Mouse (Mus musculus): ENCODE measurements at regions not wholly inside any gene's neighbourhood (a gene's known extent, or its start where the extent isn't known, plus 50 kb on each side); places are given as distances from the start of the nearest gene placed in this dataset.

- no peak for DNase-seq
- Histone ChIP-seq H3K36me3 (ENCODE audit: control insufficient read depth, insufficient read depth, low read length) (no peaks in the 10 kb centered on the region), H3K27ac (no peak overlapping the region), H3K4me1 (ENCODE audit: control insufficient read depth, insufficient read depth, low read length) (peaks cover 1% of the 10 kb centered on the region), H3K27me3 (ENCODE audit: control insufficient read depth, insufficient read depth, low read length) (no peaks in the 10 kb centered on the region; the same call in 1 of the 2 replicates), H3K79me2 (replicated peaks; ENCODE audit: control insufficient read depth, insufficient read depth, low read length) (no peaks in the 10 kb centered on the region), H3K9ac (ENCODE audit: low read depth, low read length) (no peak overlapping the region), H3K4me3 (no peak overlapping the region)
- WGBS = 64% methylated on average over 7 of the region's 7 CpGs
- TF ChIP-seq POLR2A (IDR thresholded peaks at IDR 0.05; ENCODE audit: insufficient read depth, low read depth, low read length) (no peak), EP300 (IDR thresholded peaks at IDR 0.05; ENCODE audit: insufficient read depth, low read depth, low read length) (no peak), CTCF (IDR thresholded peaks at IDR 0.05) (no peak)
- intact Hi-C loops (cut with DNase I) = no loop called here
Measured at GRCm38 (mm10) chr2:61345311-61345710, 233.1 kb upstream of the Tank start.

GRCm38 (mm10) chr2:61344556-61345131 lies 233.7 kb upstream of the Tank start:
- intact Hi-C loops (cut with DNase I) = no loop called here
- WGBS = 64% methylated on average over 16 of the region's 16 CpGs
- Histone ChIP-seq H3K79me2 (replicated peaks; ENCODE audit: control insufficient read depth, insufficient read depth, low read length) (no peaks in the 10 kb centered on the region), H3K9ac (ENCODE audit: low read depth, low read length) (no peak overlapping the region), H3K27me3 (ENCODE audit: control insufficient read depth, insufficient read depth, low read length) (no peaks in the 10 kb centered on the region; the same call in 1 of the 2 replicates), H3K4me1 (ENCODE audit: control insufficient read depth, insufficient read depth, low read length) (peaks cover 1% of the 10 kb centered on the region), H3K36me3 (ENCODE audit: control insufficient read depth, insufficient read depth, low read length) (no peaks in the 10 kb centered on the region), H3K27ac (no peak overlapping the region), H3K4me3 (no peak overlapping the region)
- no peak for TF ChIP-seq POLR2A (IDR thresholded peaks at IDR 0.05; ENCODE audit: insufficient read depth, low read depth, low read length)
- DNase-seq = peak; percentile 8 to 18

GRCm38 (mm10) chr2:61341254-61341653 lies 237.1 kb upstream of the Tank start:
- Histone ChIP-seq H3K4me3 (no peak overlapping the region), H3K9ac (ENCODE audit: low read depth, low read length) (no peak overlapping the region), H3K36me3 (ENCODE audit: control insufficient read depth, insufficient read depth, low read length) (no peaks in the 10 kb centered on the region), H3K27me3 (ENCODE audit: control insufficient read depth, insufficient read depth, low read length) (no peaks in the 10 kb centered on the region; the same call in 1 of the 2 replicates), H3K27ac (no peak overlapping the region), H3K79me2 (replicated peaks; ENCODE audit: control insufficient read depth, insufficient read depth, low read length) (no peaks in the 10 kb centered on the region), H3K4me1 (ENCODE audit: control insufficient read depth, insufficient read depth, low read length) (peaks cover 1% of the 10 kb centered on the region)
- 59% methylated on average over 5 of the region's 5 CpGs for WGBS
- no peak for DNase-seq
- intact Hi-C loops (cut with DNase I) = no loop called here
- no peak for TF ChIP-seq CTCF (IDR thresholded peaks at IDR 0.05)
- TF ChIP-seq POLR2A (IDR thresholded peaks at IDR 0.05; ENCODE audit: insufficient read depth, low read depth, low read length) = no peak
- TF ChIP-seq EP300 (IDR thresholded peaks at IDR 0.05; ENCODE audit: insufficient read depth, low read depth, low read length) = no peak

GRCm38 (mm10) chr2:61319226-61319625 lies 259.2 kb upstream of the Tank start:
- Histone ChIP-seq H3K4me3 (no peak overlapping the region), H3K27me3 (ENCODE audit: control insufficient read depth, insufficient read depth, low read length) (no peaks in the 10 kb centered on the region), H3K4me1 (ENCODE audit: control insufficient read depth, insufficient read depth, low read length) (no peaks in the 10 kb centered on the region), H3K79me2 (replicated peaks; ENCODE audit: control insufficient read depth, insufficient read depth, low read length) (no peaks in the 10 kb centered on the region), H3K9ac (ENCODE audit: low read depth, low read length) (no peak overlapping the region), H3K27ac (no peak overlapping the region), H3K36me3 (ENCODE audit: control insufficient read depth, insufficient read depth, low read length) (no peaks in the 10 kb centered on the region)
- DNase-seq = no peak
- 85% methylated on average over 4 of the region's 4 CpGs for WGBS
- intact Hi-C loops (cut with DNase I) = no loop called here
- TF ChIP-seq CTCF (IDR thresholded peaks at IDR 0.05) = no peak

- no peaks in the 10 kb centered on the region for H3K36me3 ChIP-seq (ENCODE audit: control insufficient read depth, insufficient read depth, low read length)
- no peak overlapping the region for H3K27ac ChIP-seq
- 85% methylated on average over 4 of the region's 4 CpGs for WGBS
- no peaks in the 10 kb centered on the region for H3K27me3 ChIP-seq (ENCODE audit: control insufficient read depth, insufficient read depth, low read length)
- DNase-seq = no peak
- H3K4me3 ChIP-seq = no peak overlapping the region
- no peak overlapping the region for H3K9ac ChIP-seq (ENCODE audit: low read depth, low read length)
- no peaks in the 10 kb centered on the region for H3K79me2 ChIP-seq (replicated peaks; ENCODE audit: control insufficient read depth, insufficient read depth, low read length)
- H3K4me1 ChIP-seq (ENCODE audit: control insufficient read depth, insufficient read depth, low read length) = no peaks in the 10 kb centered on the region
- TF ChIP-seq EP300 (IDR thresholded peaks at IDR 0.05; ENCODE audit: insufficient read depth, low read depth, low read length) = no peak
- TF ChIP-seq POLR2A (IDR thresholded peaks at IDR 0.05; ENCODE audit: insufficient read depth, low read depth, low read length) = no peak
- no peak for TF ChIP-seq CTCF (IDR thresholded peaks at IDR 0.05)
- intact Hi-C loops (cut with DNase I) = no loop called here
Measured at GRCm38 (mm10) chr2:61310405-61310804, 268.0 kb upstream of the Tank start.

GRCm38 (mm10) chr2:61309219-61309618 lies 269.2 kb upstream of the Tank start:
- TF ChIP-seq POLR2A (IDR thresholded peaks at IDR 0.05; ENCODE audit: insufficient read depth, low read depth, low read length) (no peak), CTCF (IDR thresholded peaks at IDR 0.05) (no peak), EP300 (IDR thresholded peaks at IDR 0.05; ENCODE audit: insufficient read depth, low read depth, low read length) (no peak)
- Histone ChIP-seq H3K27me3 (ENCODE audit: control insufficient read depth, insufficient read depth, low read length) (no peaks in the 10 kb centered on the region), H3K79me2 (replicated peaks; ENCODE audit: control insufficient read depth, insufficient read depth, low read length) (no peaks in the 10 kb centered on the region), H3K4me1 (ENCODE audit: control insufficient read depth, insufficient read depth, low read length) (no peaks in the 10 kb centered on the region), H3K36me3 (ENCODE audit: control insufficient read depth, insufficient read depth, low read length) (no peaks in the 10 kb centered on the region), H3K4me3 (no peak overlapping the region), H3K27ac (no peak overlapping the region), H3K9ac (ENCODE audit: low read depth, low read length) (no peak overlapping the region)
- intact Hi-C loops (cut with DNase I) = no loop called here
- 57% methylated on average over 2 of the region's 2 CpGs for WGBS
- DNase-seq = no peak

Data from heart, adult 2 months (tissue).